Mouse (Mus musculus) cortical plate, adult 2 months (tissue): ENCODE measurements around the gene Rad51b. TPM values are rescaled to one million over a fixed set of nuclear protein-coding genes. Genes with fewer than 3 reads are reported as not detected.

Experiments
- H3K27ac ChIP-seq: fragments of 200-500 bp; 2 replicates; pipeline ENCODE4 v1.5.1; 2012; ENCODE audit warnings: low read length, control low read depth, inconsistent platforms; ENCODE audit not compliant: insufficient read depth
- H3K4me1 ChIP-seq: fragments of 200-500 bp; 2 replicates; pipeline ENCODE4 v1.6.1; 2011; ENCODE audit warnings: low read length; ENCODE audit not compliant: control insufficient read depth, insufficient read depth
- H3K4me3 ChIP-seq: fragments of 200-500 bp; 2 replicates; pipeline ENCODE4 v1.5.1; 2011; ENCODE audit warnings: mild to moderate bottlenecking, low read length, control low read depth; ENCODE audit not compliant: insufficient read depth
- CTCF ChIP-seq: fragments of 200-500 bp; IDR thresholded peaks from 2 replicates; pipeline ENCODE4 v1.5.1; 2011; ENCODE audit warnings: mild to moderate bottlenecking, control low read depth, low read length; ENCODE audit not compliant: insufficient read depth; ENCODE audit errors: extremely low read depth
- POLR2A ChIP-seq: fragments of 200-500 bp; IDR thresholded peaks from 2 replicates; pipeline ENCODE4 v1.6.1; 2011; ENCODE audit warnings: mild to moderate bottlenecking, low read length, control low read depth; ENCODE audit not compliant: insufficient read depth; ENCODE audit errors: extremely low read depth
- polyA plus RNA-seq: library from polyadenylated mRNA; depleted of rRNA; stranded (reverse); fragments of >200 nt; gene quantifications from 2 replicates; pipeline ENCODE4 v1.2.3, GENCODE M21; 2012

Rad51b gene
- polyA plus RNA-seq, 1 experiment, result 0.17 TPM

DNA sequence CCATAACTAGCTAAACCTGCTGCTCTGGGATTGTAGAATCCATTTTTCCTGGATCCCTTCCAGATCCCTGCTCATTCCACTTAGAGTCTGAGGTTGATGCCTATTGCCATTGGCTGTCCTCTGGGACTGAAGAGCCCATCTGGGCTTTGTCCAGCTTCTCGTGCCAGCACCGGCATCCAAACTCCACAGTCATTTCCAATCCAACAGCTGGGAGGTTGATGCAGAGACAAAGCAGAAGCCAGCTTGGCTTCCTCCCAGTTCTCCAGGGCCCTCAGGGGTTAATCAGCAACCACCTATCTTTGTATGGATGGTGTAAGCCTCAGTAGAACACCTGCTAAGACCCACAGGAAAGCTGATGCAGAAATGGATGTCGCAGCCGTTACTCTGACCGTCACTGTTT lies 524.8 kb downstream of the Rad51b start:
- Histone ChIP-seq H3K4me1 (peaks cover 1% of the 10 kb centered on the region; the same call in 1 of the 2 replicates), H3K27ac (no peak overlapping the region), H3K4me3 (no peak overlapping the region)
- TF ChIP-seq POLR2A (no peak), CTCF (no peak)

DNA sequence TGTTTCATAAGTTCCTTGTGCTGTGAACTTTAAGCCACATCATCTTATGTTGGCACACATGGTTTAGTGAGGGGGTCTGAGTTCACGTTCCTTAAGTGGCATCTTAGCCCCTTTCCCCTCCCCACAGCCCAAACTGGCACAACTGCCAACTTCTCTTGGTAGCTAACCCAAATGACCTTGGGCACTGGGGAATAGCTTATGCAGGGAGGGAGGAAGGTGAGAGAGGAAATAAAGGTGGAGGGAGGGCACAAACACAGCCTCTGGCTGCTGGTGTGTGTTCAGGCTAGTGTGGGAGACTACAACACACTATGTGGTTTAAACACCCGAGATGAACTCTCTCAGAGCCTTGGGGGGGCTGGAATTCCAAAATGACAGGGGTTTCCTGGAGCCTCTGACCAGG lies 525.3 kb downstream of the Rad51b start:
- no peak overlapping the region for H3K4me3 ChIP-seq

DNA sequence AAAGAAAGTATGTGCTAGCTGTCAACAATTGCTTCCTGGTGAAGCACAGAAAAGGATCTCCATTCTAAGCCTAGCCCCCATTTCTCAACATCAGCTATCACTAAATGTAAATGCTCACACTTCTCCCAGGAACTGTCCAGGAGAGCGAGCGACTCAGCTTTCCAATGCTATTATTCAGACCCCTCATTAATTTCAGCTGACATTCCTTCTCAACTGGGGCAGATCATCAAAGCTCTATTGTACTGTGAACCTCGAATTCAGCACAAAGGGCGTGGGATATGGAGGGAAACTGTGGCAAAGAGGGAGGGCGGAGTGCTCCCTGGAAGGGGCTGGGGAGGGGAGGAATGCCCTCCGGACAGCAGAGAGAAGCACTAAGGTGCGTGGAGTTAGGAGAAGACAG lies 528.8 kb downstream of the Rad51b start:
- Histone ChIP-seq H3K27ac (no peak overlapping the region), H3K4me1 (peaks cover 1% of the 10 kb centered on the region; the same call in 1 of the 2 replicates), H3K4me3 (no peak overlapping the region)
- TF ChIP-seq CTCF, result no peak
- TF ChIP-seq POLR2A, result no peak

More for the DNA sequence above, 525.3 kb downstream of the Rad51b start:
- no peak overlapping the region for H3K27ac ChIP-seq
- TF ChIP-seq POLR2A, result no peak
- no peak for TF ChIP-seq CTCF
- peaks cover 1% of the 10 kb centered on the region; the same call in 1 of the 2 replicates for H3K4me1 ChIP-seq

GRCm38 (mm10) chr12:79827233-79827692 lies 530.2 kb downstream of the Rad51b start:
- Histone ChIP-seq H3K4me3 (no peak overlapping the region), H3K27ac (no peak overlapping the region), H3K4me1 (no peaks in the 10 kb centered on the region)
- TF ChIP-seq CTCF (no peak), POLR2A (no peak)

- Histone ChIP-seq H3K4me1 (no peaks in the 10 kb centered on the region), H3K27ac (no peak overlapping the region), H3K4me3 (no peak overlapping the region)
- no peak for TF ChIP-seq CTCF
- no peak for TF ChIP-seq POLR2A
Observed at GRCm38 (mm10) chr12:79827735-79828134, 530.7 kb downstream of the Rad51b start.

GRCm38 (mm10) chr12:79830686-79831085 lies 533.6 kb downstream of the Rad51b start:
- Histone ChIP-seq H3K27ac (no peak overlapping the region), H3K4me1 (no peaks in the 10 kb centered on the region), H3K4me3 (no peak overlapping the region)
- TF ChIP-seq CTCF, result no peak
- no peak for TF ChIP-seq POLR2A

- Histone ChIP-seq H3K4me1 (no peaks in the 10 kb centered on the region), H3K4me3 (no peak overlapping the region), H3K27ac (no peak overlapping the region)
- TF ChIP-seq CTCF, result no peak
Observed at GRCm38 (mm10) chr12:79832611-79833010, 535.5 kb downstream of the Rad51b start.

DNA sequence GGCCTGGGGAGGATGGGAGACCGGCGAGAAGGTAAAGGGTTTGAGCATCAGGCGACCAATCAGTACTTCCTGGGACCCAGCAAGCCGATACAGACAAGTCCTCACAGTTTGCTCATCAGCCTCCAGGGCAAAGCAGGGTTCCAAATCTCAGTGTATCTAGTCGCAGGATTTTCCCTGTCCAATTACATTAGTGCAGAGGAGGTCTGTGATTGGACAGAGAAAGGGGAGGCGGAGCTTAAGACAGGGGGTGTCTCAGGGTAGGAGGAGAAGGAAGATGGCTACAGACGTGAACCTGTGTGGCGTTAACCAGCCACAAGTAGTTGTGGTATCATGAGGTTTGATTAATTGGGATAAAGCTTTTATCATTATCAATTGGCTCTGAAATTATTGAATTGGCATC lies 538.4 kb downstream of the Rad51b start:
- TF ChIP-seq POLR2A (no peak), CTCF (no peak)
- Histone ChIP-seq H3K27ac (no peak overlapping the region), H3K4me1 (peaks cover 4% of the 10 kb centered on the region; the same call in 1 of the 2 replicates), H3K4me3 (no peak overlapping the region)

GRCm38 (mm10) chr12:79838181-79838961 lies 541.3 kb downstream of the Rad51b start:
- Histone ChIP-seq H3K4me3 (no peak overlapping the region), H3K27ac (no peak overlapping the region), H3K4me1 (peaks cover 4% of the 10 kb centered on the region; the same call in 1 of the 2 replicates)
- no peak for TF ChIP-seq CTCF
